Mouse (Mus musculus) CH12.LX (cell line): ENCODE data around the gene Gal3st3. TPM values are rescaled to one million over a fixed set of nuclear protein-coding genes. Genes with fewer than 3 reads are reported as not detected.

Experiments used
- DNase-seq: peaks from one replicate; pipeline ENCODE4 v3.0.0-alpha.2; 2013; ENCODE audit errors: extremely low read depth
- H3K27ac ChIP-seq: 2 replicates; pipeline ENCODE4 v1.5.1; 2012; ENCODE audit warnings: low read depth, mild to moderate bottlenecking, control low read depth, moderate library complexity; ENCODE audit not compliant: insufficient read depth
- H3K27me3 ChIP-seq: replicated peaks from 2 replicates; pipeline ENCODE3; 2012; ENCODE audit warnings: inconsistent platforms
- H3K36me3 ChIP-seq, 2 experiments: replicated peaks in 1 of 2; 2 replicates each; pipeline versions ENCODE3 to v1.6.1; 2012; ENCODE audit warnings: inconsistent platforms in 1 of 2, low read length in 1 of 2, mild to moderate bottlenecking in 1 of 2, mixed read lengths in 1 of 2, moderate library complexity in 1 of 2; ENCODE audit not compliant: control insufficient read depth in 1 of 2, insufficient read depth in 1 of 2
- H3K4me1 ChIP-seq, 2 experiments: 2 replicates each; pipeline ENCODE4 v1.6.1; 2012; ENCODE audit warnings: inconsistent platforms in 1 of 2, moderate library complexity in 1 of 2; ENCODE audit not compliant: insufficient read depth in 2 of 2, control insufficient read depth in 1 of 2
- H3K4me2 ChIP-seq: 2 replicates; pipeline ENCODE4 v1.6.1; 2012; ENCODE audit warnings: low read depth, mild to moderate bottlenecking, control low read depth; ENCODE audit not compliant: poor library complexity, insufficient read depth, severe bottlenecking
- H3K4me3 ChIP-seq, 3 experiments: fragments of 150-350 bp in 1 of 3; sonication (generic) in 1 of 3; replicated peaks in 1 of 3; 2 replicates each; pipeline versions ENCODE3 to v1.5.1; 2011 to 2012; ENCODE audit warnings: low read depth in 2 of 3, low read length in 2 of 3, mild to moderate bottlenecking in 2 of 3, moderate library complexity in 2 of 3, control low read depth in 1 of 3, improper control_type of control experiment in 1 of 3, inconsistent platforms in 1 of 3, mixed read lengths in 1 of 3; ENCODE audit not compliant: poor library complexity in 1 of 3
- H3K79me2 ChIP-seq: replicated peaks from 2 replicates; pipeline ENCODE4 v1.6.1; 2012; ENCODE audit warnings: mild to moderate bottlenecking, moderate library complexity; ENCODE audit not compliant: control insufficient read depth, poor library complexity, insufficient read depth, severe bottlenecking; ENCODE audit errors: extremely low read depth
- H3K9ac ChIP-seq: 2 replicates; pipeline ENCODE4 v1.6.1; 2012; ENCODE audit warnings: low read depth, mild to moderate bottlenecking, control low read depth, moderate library complexity; ENCODE audit not compliant: insufficient read depth
- H3K9me3 ChIP-seq: replicated peaks from 2 replicates; pipeline ENCODE3; 2012; ENCODE audit warnings: low read length, inconsistent platforms, mixed read lengths
- CHD1 ChIP-seq: IDR thresholded peaks from 2 replicates; pipeline ENCODE4 v1.6.1; 2012; ENCODE audit warnings: low read depth, low read length, improper control_type of control experiment, inconsistent platforms
- CTCF ChIP-seq, 2 experiments: IDR thresholded peaks in 1 of 2; conservative IDR thresholded peaks in 1 of 2; 2 replicates each; pipeline ENCODE4 v1.5.1; 2011 to 2012; ENCODE audit warnings: low read depth in 2 of 2, low read length in 2 of 2, improper control_type of control experiment in 1 of 2, inconsistent platforms in 1 of 2, mild to moderate bottlenecking in 1 of 2, moderate library complexity in 1 of 2
- GABPA ChIP-seq: IDR thresholded peaks from 2 replicates; pipeline ENCODE4 v1.6.1; 2012; ENCODE audit warnings: low read depth, low read length, improper control_type of control experiment, inconsistent platforms; ENCODE audit not compliant: insufficient replicate concordance
- IRF4 ChIP-seq: IDR thresholded peaks from 2 replicates; pipeline ENCODE4 v1.6.1; 2014; ENCODE audit warnings: low read depth, mild to moderate bottlenecking, inconsistent platforms, low read length, improper control_type of control experiment
- JUND ChIP-seq: conservative IDR thresholded peaks from 2 replicates; pipeline ENCODE4 v1.6.1; 2011; ENCODE audit warnings: low read depth, low read length, improper control_type of control experiment
- MAFK ChIP-seq: IDR thresholded peaks from 2 replicates; pipeline ENCODE4 v1.6.1; 2011; ENCODE audit warnings: low read length, improper control_type of control experiment; ENCODE audit not compliant: insufficient replicate concordance
- MAZ ChIP-seq: IDR thresholded peaks from 2 replicates; pipeline ENCODE4 v1.6.1; 2012; ENCODE audit warnings: low read depth, mild to moderate bottlenecking, inconsistent platforms, low read length, improper control_type of control experiment, moderate library complexity
- MEF2A ChIP-seq: IDR thresholded peaks from 2 replicates; pipeline ENCODE4 v1.6.1; 2014; ENCODE audit warnings: low read depth, mild to moderate bottlenecking, inconsistent platforms, low read length, improper control_type of control experiment, borderline replicate concordance
- MYC ChIP-seq: IDR thresholded peaks from 2 replicates; pipeline ENCODE4 v1.6.1; 2011; ENCODE audit warnings: low read depth, mild to moderate bottlenecking, improper control_type of control experiment, low read length
- NELFE ChIP-seq: IDR thresholded peaks from 2 replicates; pipeline ENCODE4 v1.6.1; 2011; ENCODE audit warnings: low read depth, low read length, improper control_type of control experiment
- USF2 ChIP-seq: conservative IDR thresholded peaks from 2 replicates; pipeline ENCODE4 v1.6.1; 2011; ENCODE audit warnings: low read depth, low read length, improper control_type of control experiment
- dilution Hi-C: fragments of 300-500 bp; cut with MboI; formaldehyde crosslinking; loops from 2 replicates; pipeline ENCODE4 v1.14.3; 2020; ENCODE audit warnings: low sequenced_read_pairs; ENCODE audit not compliant: extremely low pct_unique_long_range_greater_than_20kb, extremely low pct_ligation_motif_present
- in situ Hi-C: fragments of 300-500 bp; cut with MboI; formaldehyde crosslinking; loops from 3 replicates; pipeline ENCODE4 v1.14.3; 2019; ENCODE audit warnings: low sequenced_read_pairs, low pct_ligation_motif_present, low pct_unique_long_range_greater_than_20kb, mixed read lengths
- polyA plus RNA-seq: library from polyadenylated mRNA; unstranded; fragments of >175 nt; gene quantifications from 2 replicates; pipeline ENCODE4 v1.2.1, GENCODE M21; 2012; ENCODE audit warnings: low read depth; ENCODE audit not compliant: insufficient read length
- total RNA-seq, 2 experiments: library from RNA; depleted of rRNA; stranded (reverse); fragments of 300-350 nt in 1 of 2; fragments of >200 nt in 1 of 2; gene quantifications; 2 replicates each; pipeline ENCODE4 v1.2.3; 2012 to 2014

Gal3st3 gene
- total and polyA plus RNA-seq, 3 experiments, result not detected

DNA sequence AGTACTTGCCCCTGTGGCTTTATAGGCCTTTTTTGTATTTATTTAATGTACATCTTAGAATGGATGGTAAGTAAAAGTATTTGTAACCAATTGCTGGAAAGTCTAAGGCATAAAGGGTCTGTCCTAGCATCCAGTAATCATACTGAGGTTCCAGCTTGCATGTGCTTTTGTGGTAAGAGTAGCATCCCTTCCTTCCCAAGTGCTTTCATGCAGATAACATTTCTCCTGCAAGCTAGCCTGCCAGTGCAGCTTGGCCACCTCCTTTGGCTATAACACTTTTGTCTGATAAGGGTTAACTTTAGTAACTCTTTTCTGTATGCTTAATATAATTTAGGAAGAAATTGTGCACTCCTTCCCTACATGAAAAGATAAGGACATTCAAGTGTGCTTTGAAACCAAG is 30.1 kb upstream of the Gal3st3 start:
- TF ChIP-seq IRF4, result no peak
- no peak for TF ChIP-seq MYC
- TF ChIP-seq CHD1, result no peak
- TF ChIP-seq USF2, result no peak
- TF ChIP-seq MAZ, result no peak
- no peak for TF ChIP-seq GABPA
- TF ChIP-seq CTCF (conservative IDR thresholded peaks at IDR 0.05 in 1 of 2, IDR thresholded peaks at IDR 0.05 in 1 of 2; ENCODE audit: low read depth in 2 of 2, low read length in 2 of 2), result no peak
- Histone ChIP-seq H3K9ac (no peak overlapping the region), H3K4me1 (peaks cover 9 to 43% of the 10 kb centered on the region in 2 experiments; a peak in 3 of 4 replicates), H3K27me3 (no peaks in the 10 kb centered on the region), H3K27ac (no peak overlapping the region), H3K36me3 (peaks cover 0 to 9% of the 10 kb centered on the region in 2 experiments), H3K4me3 (no peak overlapping the region), H3K79me2 (peaks cover 41% of the 10 kb centered on the region), H3K9me3 (no peaks in the 10 kb centered on the region), H3K4me2 (no peak overlapping the region)
- no peak for DNase-seq
- in situ Hi-C loops (loop anchor here (10.0 kb wide), 1 partner anchor 63 kb away; no protein-coding TSS in a partner anchor), dilution Hi-C loops (no loop called here)

DNA sequence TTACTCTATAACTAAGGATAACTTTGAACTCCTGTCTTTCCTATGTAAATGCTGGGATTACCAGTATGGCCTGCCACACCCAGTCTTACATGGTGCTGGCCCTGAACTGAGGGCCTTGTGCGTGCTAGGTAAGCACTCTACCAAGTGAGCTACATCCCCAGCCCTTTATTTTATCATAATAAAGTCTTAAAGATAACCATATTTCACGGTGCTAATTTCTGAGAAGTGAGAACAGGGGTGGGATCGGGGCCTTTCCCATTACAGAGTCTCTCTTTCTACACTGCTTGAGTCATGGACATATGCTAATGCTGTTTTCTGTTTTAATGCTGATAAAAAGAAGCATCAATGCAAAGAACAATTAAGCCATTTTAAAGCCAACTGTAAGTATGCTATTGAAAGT is 29.3 kb upstream of the Gal3st3 start:
- Histone ChIP-seq H3K4me1 (peaks cover 9 to 50% of the 10 kb centered on the region in 2 experiments; a peak in 3 of 4 replicates), H3K79me2 (peaks cover 41% of the 10 kb centered on the region), H3K4me2 (no peak overlapping the region; the same call in 1 of the 2 replicates), H3K4me3 (no peak overlapping the region), H3K9ac (0 out of 2 replicates have a peak overlapping the region, but pooled peaks have one; percentile 39), H3K9me3 (no peaks in the 10 kb centered on the region), H3K27me3 (no peaks in the 10 kb centered on the region), H3K36me3 (peaks cover under 1 to 12% of the 10 kb centered on the region in 2 experiments), H3K27ac (no peak overlapping the region)
- DNase-seq, result no peak
- dilution Hi-C loops (no loop called here), in situ Hi-C loops (loop anchor here (10.0 kb wide), 1 partner anchor 64 kb away; no protein-coding TSS in a partner anchor)
- TF ChIP-seq IRF4 (peak; percentile 33; the same call in 1 of the 2 replicates), MEF2A (no peak)

DNA sequence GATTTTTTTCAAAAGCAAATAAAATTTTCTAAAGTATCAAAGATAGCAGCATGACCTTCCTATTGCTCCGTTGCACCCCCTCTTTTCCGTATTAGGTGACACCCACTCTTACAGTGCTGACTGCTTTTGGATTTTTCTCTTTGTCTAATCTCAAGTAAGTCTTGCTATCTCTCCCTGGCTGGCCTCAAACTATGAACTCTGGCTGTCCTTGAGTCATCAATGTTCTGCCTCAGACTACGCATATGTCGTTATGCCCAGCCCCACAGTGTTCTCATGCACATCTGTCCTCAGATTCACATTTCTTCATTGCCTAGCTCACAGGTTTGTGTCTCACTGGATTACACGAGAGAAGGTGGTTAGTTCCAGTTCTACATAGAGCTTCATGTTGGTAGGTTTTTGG is 28.7 kb upstream of the Gal3st3 start:
- Histone ChIP-seq H3K9ac (peak overlapping the region; percentile 47; the same call in 1 of the 2 replicates), H3K4me1 (peaks cover 9 to 55% of the 10 kb centered on the region in 2 experiments; a peak in 3 of 4 replicates), H3K27me3 (no peaks in the 10 kb centered on the region)
- no peak for DNase-seq
- TF ChIP-seq MYC (no peak), JUND (no peak), MAFK (no peak), NELFE (no peak), MAZ (no peak)
- TF ChIP-seq, all 38 proteins: peak for 0
- in situ Hi-C loops (loop anchor here (10.0 kb wide), 1 partner anchor 65 kb away; no protein-coding TSS in a partner anchor), dilution Hi-C loops (no loop called here)
- Histone ChIP-seq H3K79me2 (peaks cover 41% of the 10 kb centered on the region), H3K36me3 (peaks cover 6 to 17% of the 10 kb centered on the region in 2 experiments), H3K9me3 (no peaks in the 10 kb centered on the region), H3K27ac (peak overlapping the region; percentile 51; the same call in 1 of the 2 replicates), H3K4me2 (peak overlapping the region; percentile 77), H3K4me3 (no peak overlapping the region)
